Mouse (Mus musculus) thymus, postnatal 36 days (tissue): ENCODE measurements around the gene Parn.
"Not testable (repeated sequence)": the region's sequence is repeated elsewhere in the genome, so short reads cannot be mapped to it uniquely, and the experiment has no call there.

Experiments used
- DNase-seq, 2 experiments: peaks; one replicate each; pipeline ENCODE4 v3.0.0; 2022; ENCODE audit warnings: mixed read lengths in 2 of 2

Gene Parn

DNA sequence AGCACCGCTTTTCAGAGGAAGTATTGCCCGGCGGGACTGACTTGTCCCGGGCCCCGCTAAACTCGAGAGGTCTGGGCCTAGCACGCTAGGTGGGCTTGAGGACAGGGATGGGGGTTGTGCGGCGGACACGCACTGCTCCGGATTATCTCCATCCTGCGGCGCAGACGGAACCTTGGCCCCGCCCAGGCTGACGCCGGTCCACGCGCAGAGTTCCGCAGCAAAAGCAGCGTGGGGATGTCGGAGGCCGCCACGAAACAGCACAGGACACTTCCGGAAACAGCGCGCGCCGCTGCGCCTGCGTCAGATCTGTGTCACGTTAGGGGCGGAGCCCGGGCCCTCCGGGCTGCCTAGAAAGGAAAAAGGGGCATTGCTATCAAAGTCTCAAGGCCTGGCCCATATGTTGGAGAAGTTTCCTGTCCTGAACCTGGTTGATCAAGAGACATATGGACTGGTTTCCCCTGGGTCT is at the start of gene Parn:
TSS of gene Parn (minus strand) at position 293 of the 466 bp plus-strand sequence.
- DNase-seq = peak; percentile 94 to 95

DNA sequence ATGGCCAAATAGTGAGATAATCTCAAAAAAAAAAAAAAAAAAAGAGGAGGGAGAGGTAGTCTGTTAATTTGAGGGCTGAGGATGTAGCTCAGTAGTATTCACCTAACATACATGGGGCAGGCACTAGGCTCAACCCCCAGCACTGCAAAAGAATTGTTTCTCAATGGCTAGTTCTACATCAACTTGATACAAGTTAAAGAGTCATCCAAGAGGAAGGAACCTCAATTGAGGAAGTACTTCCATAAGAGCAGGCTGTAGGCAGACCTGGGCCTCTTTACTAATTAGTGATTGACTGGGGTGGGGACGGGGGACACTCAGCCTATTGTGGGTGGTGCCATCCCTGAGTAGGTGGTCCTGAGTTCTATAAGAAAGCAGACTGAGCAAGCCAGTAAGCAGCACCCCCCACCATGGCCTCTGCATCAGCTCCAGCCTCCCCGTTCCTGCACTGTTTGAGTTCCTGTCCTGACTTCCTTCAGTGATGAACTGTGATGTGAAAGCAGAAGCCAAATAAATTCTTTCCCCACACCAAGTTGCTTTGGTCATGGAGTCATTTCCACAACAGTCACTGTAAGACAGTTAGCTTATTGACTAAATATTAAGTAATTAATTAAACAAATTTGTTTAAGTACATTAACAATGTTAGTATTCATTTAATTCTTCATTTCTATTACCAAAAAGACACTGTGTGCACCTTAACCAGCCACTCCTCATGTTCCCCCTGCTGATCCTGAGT is 49.0 kb upstream of the Parn start:
- DNase-seq = no peak

DNA sequence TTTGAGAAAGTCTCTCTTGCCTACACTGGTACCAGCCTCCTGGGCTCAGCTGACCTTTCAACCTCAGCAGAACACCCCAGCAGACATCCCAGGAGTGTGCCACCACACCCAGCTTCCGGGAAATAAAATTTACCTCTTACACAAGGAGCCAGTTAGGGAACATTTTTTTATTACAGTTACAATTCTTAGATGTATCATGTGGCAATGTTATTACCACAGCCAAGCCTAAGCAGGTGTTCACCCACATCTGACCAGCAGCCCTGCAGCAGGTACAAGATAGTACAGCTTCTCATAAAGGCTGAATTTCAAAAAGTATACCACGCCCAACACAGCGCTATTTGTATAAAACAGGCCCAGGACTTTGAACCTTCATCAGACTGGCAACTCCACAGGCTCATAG is 46.9 kb upstream of the Parn start:
- DNase-seq = no peak

DNA sequence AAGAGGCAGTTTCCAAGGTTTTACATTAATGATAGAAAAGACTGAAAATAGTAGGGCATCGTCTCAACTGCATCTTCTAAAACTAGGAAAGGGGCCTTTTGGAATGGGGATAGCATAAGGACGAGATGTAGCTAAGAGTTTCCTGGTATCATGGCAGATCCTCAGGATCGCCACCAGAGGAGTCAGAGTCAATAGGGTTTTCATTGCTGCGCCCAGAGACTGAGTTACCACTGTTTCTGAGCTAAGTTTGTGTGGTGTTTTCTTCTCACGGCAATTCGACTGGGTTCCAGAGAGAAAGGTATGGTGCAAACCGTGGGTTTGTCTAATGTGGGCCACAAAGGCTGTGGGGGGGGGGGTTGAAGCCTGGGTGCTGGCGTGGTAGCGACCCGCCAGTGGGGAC is 36.7 kb upstream of the Parn start:
- DNase-seq = no peak

DNA sequence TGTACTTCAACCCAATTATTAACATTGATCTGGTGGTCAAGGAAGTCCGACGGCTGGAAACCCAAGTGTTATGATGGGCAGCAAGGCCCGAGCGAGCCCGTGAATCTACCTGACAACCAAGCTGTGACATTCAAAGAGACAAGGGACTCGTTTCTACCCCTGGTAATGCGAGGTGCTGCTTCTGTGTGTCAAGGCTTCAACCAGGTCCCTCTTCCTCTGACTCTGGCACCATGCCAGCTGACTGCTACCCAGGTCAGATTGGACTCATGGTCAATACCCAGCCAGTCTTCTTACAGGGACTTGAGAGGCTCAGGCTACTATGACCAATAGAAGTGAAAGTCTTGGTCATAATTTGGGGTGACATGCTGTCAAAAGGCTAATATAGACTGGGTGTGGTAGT is 34.2 kb upstream of the Parn start:
- no peak for DNase-seq

DNA sequence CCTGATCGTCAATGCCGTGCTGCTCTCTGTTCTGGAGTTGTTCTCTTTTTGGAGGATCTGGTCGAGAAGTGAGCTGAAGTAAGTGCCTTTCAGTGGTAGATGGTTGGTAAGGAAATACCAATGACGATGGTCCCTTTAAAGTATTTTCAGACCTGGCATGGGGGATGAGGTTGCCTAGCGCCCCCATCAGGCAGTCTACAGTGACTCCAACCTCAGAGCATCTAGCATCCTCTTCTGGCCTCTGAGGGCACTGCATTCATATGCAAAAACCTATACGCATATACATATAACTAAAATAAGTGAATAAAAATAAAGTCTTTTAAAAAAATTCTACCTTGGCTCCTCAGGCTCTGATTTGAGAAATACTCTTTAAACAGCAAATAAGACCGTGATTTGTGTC is 31.0 kb upstream of the Parn start:
- no peak for DNase-seq

DNA sequence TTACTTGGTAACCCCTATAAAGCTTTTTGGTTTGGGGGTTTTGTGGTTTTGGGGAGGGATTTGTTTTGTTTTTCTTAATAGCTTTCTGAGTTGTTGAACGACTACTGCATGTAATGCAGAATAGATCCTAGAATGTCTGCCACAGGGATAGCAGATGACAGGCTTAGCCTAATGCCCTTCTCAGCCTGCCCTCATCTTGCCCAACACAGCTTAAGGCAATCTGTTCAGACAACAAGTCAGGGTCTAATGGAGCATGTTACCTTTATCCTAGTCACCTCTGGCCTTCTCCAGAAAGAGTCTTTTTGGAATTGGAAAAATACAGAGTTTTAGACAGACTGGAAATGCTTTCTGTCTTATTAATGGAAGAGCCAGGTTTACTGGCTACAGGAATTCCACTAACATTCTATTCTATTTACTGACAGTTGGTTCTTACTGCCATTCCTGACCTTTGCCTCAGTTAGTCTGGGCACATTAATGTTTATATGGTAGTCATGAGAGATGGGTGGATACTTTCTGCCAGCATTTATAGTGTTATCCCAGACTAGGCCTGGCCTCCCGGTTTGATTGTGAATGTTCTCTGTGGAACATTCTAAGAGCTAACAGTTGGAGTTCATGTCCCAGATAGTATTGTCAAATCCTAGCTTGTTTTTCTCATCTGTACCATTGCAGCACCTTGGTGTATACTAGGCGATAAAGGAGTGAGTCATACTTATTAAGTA is 10.8 kb upstream of the Parn start:
- no peak for DNase-seq

DNA sequence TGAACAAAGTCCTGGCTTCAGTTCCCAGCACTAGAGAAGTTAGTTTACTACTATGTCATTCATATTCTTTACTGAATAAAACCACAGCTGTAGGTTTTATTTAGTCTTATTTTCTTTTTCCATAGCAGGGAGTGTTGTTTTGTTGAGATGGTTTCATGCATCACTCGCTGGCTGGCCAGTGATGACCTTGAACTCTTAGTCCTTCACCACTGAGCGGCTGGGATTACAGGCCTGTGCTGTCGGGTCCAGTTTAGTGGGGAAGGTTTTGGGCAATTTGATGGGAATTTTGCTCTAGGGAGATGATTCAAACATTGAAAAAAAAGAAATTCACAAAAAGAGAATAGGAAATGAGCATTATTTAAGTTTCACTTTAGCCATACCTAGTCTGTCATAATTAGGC is 6.5 kb upstream of the Parn start:
- DNase-seq = no peak

DNA sequence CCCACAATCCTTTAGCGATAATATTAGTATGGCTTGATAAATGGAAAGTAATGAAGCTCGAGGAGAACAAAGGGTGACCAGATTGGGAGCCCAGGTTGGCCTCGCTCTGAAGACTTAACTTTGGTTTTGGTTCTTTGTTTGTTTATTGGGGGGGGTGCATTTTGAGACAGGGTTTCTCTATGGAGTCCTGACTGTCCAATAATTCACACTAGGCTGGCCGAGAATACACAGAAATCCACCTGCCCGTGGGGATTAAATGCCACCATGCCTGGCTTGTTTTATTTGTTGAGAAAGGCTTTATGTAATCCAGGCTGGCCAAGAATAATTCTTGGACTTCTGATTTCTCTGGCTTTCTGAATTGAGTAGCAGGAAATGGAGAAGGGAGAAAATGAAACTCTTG is 5.1 kb upstream of the Parn start:
- DNase-seq = no peak

DNA sequence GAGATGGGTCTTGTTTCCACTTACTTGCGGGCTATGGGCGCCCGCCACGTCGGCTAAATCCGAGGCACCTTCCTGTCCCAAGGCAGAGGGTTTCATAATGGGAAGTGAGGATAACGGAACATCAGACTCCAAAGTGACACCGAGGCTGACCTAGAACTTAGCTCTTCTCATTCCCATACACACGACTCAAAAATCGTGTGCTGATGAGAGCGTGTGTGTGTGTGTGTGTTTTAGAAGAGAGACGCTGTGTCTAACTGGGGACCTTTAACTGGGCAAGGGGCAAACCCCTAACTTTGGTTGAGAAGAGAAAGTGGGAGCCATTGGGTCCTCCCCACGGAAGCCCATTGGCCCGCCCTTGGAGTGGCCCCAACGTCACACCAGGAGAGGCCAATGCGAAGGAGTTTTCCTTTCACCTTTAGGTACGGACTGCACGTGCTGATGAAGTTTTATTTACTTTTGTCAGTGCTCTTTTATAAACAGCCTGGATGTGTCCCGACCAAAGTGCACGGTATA is 4.5 kb upstream of the Parn start:
- peak; percentile 54 to 68 for DNase-seq

DNA sequence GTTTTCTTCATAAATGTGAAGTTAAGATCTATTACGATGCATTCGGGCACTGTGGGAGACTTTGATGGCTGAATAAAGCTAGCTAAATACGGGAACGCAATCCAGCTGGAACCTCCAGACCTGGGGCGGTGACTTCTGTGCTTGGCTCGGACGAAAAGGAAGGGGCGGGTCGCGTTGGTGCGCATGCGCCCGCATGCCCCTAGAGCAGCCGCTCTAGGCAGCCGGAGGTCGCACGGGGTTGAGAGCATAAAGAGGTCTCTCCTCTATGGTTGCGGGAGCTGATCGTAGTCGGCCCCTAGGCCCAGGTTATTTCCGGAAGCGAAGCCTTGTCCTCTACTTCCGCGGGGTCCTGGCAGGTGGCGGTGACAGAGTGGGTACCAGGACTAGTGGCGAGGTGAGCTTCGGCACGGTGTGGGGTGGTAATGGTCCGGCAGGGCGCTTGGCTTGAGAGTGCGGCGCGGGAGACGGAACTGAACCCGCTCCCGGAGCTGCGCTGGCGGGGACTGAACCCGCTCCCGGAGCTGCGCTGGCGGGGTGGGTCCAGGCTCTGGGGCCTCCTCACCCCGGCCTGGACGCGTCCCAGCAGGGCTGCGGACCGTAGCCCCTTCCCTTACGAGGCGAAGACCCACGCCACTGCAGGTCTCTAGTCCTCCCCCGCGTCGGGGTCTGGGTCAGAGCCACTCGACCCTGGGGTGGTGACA is 3.9 kb upstream of the Parn start, which contains the start of the genes Bfar and 3110001I22Rik:
TSS of gene Bfar (plus strand) at position 174 of the 701 bp plus-strand sequence.
TSS of gene 3110001I22Rik (plus strand) at position 245 of the 701 bp plus-strand sequence.
- DNase-seq = peak; percentile 86 to 92

DNA sequence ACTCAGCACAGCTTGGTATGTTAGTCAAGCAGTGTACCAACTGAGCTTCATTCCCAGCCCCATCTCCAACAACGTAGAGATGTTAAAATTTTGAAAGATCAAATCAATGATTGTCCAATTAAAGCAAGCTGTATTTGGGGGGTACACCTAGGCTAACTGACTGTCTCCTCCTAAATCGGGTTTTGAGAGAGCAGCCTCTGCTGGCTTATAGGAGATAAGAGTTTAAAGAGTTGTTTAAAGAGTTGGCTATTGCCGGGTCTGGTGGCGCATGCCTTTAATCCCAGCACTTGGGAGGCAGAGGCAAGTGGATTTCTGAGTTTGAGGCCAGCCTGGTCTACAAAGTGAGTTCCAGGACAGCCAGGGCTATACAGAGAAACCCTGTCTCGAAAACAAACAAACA is 2.9 kb upstream of the Parn start:
- DNase-seq = not testable (repeated sequence)

DNA sequence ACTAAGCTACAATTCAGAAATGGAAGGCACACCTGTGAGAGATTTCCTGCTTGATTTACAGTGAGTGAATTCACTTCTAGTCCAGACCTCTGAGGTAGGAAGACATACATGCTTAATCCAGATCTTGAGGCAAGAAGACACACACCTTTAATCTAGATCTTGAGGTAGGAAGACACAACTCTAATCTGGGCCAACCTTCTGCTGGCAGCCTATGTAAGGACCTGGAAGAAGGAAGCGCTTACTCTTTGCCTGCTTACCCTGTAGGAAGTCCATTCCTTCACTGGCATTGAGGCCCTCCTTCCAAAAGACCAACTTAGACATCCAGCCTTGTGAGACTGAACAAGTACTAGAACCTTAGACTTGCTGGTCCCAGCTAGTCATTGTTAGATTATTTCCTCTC is 1.3 kb upstream of the Parn start:
- DNase-seq = no peak

DNA sequence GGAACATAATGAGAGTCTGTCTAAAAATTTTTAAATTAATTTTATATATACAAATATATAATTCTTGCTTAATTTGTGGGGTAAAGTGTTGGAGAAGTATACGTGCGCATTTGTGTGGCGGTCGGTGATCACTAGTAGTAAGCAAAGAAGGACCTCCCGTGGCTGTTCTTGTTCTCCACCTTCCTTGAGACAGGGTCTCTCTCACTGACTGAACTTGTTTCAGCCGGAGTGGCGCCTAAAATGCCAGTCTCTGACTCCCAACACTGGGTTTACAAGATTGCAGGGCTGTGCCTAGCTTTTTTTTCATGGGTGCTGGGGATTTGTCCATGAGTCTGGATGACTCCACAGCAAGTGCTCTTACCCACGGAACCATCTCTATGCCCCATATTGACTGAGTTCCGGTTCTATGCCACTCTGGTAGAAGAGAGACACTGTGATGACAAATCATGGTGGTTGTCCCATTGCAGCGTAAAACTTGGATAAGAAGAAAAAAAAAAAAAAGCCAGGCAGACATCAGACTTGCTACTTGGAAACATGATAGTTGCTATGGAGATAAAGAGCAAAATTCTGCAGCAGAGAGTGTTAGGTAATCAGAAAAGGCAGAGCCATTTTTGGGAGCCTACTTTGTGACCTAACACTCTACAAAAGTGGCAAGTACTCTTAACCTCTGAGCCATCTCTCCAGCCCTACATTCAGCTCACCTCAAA is 585 bp upstream of the Parn start:
- no peak for DNase-seq

DNA sequence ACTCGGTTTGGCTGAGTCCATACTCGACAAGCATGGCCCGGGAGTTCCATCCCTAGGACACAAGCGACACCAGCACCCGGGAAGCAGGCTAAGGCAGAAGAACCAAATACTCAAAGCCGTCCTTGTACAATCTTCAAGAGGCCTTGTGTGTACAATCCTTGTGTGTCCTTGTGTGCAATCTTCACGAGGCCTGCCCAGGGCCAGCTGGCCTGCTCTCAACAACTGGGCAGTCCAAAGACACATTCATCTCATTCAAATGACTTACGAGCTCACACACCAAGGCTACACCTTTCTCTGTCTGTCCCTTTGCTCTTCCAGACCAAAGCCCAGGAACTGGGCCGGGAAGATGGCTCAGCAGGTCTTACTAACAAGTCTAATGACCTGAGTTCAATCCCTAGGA is 7.2 kb downstream of the Parn start:
- DNase-seq = no peak

DNA sequence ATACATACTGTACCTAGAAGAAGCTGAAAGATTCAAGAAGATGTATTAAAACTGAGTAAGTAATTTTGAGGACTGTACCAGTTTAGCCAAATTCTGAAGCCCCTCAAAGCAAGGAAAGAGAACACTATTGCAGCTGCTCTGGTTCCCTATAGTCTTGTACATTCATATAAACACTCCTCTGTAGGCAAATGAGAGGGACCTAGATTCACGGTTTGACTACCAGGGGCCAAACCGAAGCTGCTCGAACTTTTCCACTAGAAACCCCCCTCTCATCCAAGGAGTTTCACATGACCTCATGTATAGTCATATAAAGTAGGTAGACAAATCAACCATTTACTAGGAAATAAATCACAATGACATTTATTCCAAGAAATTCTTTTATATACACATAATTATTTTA is 9.1 kb downstream of the Parn start:
- DNase-seq = no peak

DNA sequence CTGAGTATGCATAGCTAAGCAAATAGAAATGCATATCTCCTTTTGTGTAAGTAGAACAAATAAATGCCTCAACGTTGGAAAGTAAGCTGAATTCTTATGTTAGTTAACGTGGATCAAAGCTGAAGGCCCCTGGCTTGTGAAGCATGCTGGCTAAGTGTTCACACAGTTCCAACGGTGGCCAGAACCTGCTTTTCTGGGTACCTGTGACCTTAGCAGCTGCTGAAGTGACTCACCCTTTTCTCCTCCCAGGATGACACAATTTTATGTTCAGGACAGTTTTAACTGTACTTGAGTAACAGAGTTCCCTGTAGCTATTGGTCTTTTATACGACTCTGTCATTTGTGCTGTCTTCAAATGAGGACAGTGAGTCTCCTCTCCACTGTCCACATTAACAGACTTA is 22.0 kb downstream of the Parn start:
- no peak for DNase-seq

DNA sequence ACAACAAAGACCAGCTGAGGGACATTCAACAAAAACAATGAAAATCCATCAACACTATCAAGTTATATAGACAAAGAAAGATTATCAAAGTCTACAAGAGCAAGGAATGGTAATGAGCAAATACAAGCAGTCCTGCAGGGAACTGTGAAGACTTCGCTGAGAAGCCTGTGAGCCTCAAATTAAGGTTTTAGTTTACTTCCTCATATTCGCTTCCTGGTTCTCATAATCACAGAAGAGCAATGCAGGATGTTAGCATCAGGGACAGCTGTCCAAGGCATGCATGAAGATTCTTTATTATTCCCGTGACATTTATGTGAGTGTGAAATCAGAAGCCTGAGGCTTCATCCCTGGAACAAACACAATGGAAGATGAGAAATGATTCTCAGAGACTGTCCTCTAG is 23.5 kb downstream of the Parn start:
- DNase-seq = no peak

DNA sequence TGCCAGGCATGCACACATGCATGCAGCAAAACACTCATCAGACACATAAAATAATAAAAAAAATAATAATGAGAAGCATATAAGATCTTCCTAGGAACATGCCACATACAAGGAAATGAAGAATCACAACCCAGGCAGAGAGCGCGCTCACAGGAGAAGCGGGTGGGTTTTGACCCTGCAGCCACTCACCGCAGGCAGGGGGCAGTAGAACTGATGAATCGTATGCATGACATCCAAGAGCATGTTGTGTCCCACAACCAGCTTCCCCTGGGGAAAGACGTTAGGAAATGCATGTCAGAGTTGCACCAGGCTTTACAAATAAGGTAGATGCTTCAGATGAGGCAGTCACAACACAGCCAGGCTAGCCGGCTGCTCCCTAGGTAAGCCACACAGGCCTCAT is 27.9 kb downstream of the Parn start:
- DNase-seq = peak; percentile 24 to 34

DNA sequence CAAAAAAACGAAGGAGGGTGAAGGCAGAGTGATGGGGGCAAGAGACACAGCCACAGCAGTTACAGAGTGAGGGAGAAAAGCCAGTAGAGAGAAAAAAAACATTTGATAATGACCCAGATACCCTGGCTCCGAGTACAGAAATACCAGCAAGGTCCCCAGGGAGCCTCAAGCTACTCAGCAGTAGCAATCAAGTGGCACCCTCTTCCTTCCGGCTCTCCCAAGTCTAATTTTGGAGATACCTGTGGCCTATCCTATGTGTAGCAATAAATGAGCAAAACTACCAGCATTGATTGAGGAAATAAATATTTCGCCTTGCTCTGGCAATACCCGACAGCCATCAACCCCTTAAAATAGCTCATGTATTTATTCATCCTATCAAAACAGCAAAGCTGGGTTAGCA is 28.5 kb downstream of the Parn start:
- no peak for DNase-seq

DNA sequence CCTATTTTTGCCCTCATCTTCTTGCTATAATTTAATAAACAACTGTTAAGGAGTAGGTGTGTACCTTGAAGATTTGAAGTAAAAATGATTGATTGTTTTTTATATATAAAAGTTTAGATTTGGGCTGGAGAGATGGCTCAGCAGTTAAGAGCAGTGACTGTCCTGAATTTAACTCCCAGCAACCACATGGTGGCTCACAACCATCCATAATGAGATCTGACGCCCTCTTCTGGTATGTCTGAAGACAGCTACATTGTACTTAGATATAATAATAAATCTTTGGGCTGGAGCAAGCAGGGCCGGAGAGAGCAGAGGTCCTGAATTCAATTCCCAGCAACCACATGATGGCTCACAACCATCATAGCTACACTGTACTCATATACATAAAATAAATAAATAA is 29.8 kb downstream of the Parn start:
- not testable (repeated sequence) for DNase-seq

DNA sequence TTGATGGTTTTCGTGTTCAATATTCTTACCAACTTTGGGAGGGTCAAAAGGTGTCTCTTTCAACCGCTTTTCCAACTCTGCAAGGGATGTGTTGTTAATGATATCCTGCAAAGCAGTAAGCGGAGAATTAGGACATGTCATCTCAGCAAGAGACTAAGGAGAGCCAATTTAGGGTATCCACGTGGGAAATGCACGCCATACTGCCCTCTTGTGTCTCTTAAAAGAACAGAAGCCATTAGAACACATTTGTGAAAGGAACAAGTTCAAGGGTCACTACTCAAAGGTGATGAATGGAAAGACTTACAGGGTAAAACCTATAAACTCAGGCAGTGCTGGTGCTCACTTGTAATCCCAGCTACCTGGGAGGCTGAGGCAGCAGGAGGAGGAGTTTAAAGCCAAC is 39.6 kb downstream of the Parn start:
- no peak for DNase-seq
